Mouse (Mus musculus) effector memory CD4-positive, alpha-beta T cell, adult 7 months (primary cell): ENCODE data around the gene Olfr914. TPM values are rescaled to one million over a fixed set of nuclear protein-coding genes. Genes with fewer than 3 reads are reported as not detected.

Experiments used
- polyA plus RNA-seq: library from polyadenylated mRNA; unstranded; fragments of 100-300 nt; shearing (Covaris generic); gene quantifications from one replicate; pipeline ENCODE4 v1.2.1, GENCODE M21; 2017

Olfr914 gene
- polyA plus RNA-seq: not detected

DNA sequence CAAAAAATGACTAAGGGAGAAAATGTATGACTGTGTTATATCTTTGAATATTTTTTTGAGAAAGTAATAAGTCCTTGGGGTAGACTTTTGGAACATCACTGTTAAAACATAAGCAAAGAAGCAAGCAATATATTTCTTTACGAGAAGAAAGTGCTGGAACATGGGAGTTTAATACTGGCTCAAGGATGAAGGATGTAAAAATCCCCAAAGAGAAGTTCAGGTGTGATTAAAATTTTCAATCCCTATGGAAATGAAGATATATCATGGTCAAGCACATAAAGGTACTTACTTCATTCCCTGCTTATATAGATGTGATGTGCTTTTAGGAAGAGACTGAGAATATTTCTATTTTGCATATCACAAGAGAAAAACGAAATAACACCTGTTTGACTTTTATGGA lies at the start of gene Olfr914:
Gene Olfr914 (plus strand): TSS at position 301 of the 400 bp plus-strand sequence.

GRCm38 (mm10) chr9:38579878-38580277 lies 25.0 kb upstream of the Olfr914 start, which contains the start of gene Olfr912:
TSS of gene Olfr912 (plus strand) at chr9:38580178.

GRCm38 (mm10) chr9:38592459-38592858 lies 12.4 kb upstream of the Olfr914 start, which contains the start of gene Olfr913:
TSS of gene Olfr913 (plus strand) at chr9:38592759.

DNA sequence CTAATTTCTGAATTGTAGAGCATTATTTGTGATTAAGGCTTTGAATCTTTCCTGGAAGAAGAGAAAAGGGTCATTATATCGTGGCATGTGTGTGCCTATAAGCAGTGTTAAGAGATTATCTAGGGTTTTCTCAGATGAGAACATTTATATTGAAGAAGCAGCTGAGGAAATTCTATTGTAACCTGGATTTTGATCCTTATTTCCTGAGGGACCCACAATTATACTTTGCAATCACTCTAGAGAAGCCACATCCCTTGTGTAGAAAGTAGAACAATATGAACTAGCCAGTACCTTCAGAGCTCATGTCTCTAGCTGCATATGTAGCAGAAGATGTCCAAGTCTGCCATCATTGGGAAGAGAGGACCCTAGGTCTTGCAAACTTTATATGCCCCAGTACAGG lies 54.9 kb downstream of the Olfr914 start, which contains the start of gene Olfr916:
Gene Olfr916 (minus strand): TSS at position 101 of the 400 bp plus-strand sequence.

Other genes with a start within 250 kb of the Olfr914 start
- not detected for gene Olfr250, start 238.2 kb upstream of the Olfr914 start, polyA plus RNA-seq
- 0.17 TPM for gene Olfr251, start 228.0 kb upstream of the Olfr914 start, polyA plus RNA-seq
- gene Olfr147, start 203.4 kb upstream of the Olfr914 start, polyA plus RNA-seq: not detected
- not detected for gene Olfr901, start 175.6 kb upstream of the Olfr914 start, polyA plus RNA-seq
- gene Olfr902, start 157.4 kb upstream of the Olfr914 start, polyA plus RNA-seq: not detected
- gene Olfr904, start 142.0 kb upstream of the Olfr914 start, polyA plus RNA-seq: 0.12 TPM
- gene Olfr905, start 134.0 kb upstream of the Olfr914 start, polyA plus RNA-seq: 0.20 TPM
- not detected for gene Olfr906, start 118.0 kb upstream of the Olfr914 start, polyA plus RNA-seq
- gene Olfr907, start 109.3 kb upstream of the Olfr914 start, polyA plus RNA-seq: not detected
- not detected for gene Olfr911-ps1, start 83.5 kb upstream of the Olfr914 start, polyA plus RNA-seq
- not detected for gene Olfr910, start 67.3 kb upstream of the Olfr914 start, polyA plus RNA-seq
- 0.06 TPM for gene Olfr912, start 24.9 kb upstream of the Olfr914 start, polyA plus RNA-seq
- gene Olfr913, start 12.3 kb upstream of the Olfr914 start, polyA plus RNA-seq: not detected
- gene Olfr916, start 54.8 kb downstream of the Olfr914 start, polyA plus RNA-seq: 0.22 TPM
- gene Olfr917, start 60.7 kb downstream of the Olfr914 start, polyA plus RNA-seq: not detected
- gene Olfr918, start 69.5 kb downstream of the Olfr914 start, polyA plus RNA-seq: not detected
- not detected for gene Olfr919, start 98.6 kb downstream of the Olfr914 start, polyA plus RNA-seq
- gene Vwa5a, start 113.2 kb downstream of the Olfr914 start, polyA plus RNA-seq: 28.5 TPM
- not detected for gene Olfr920, start 147.2 kb downstream of the Olfr914 start, polyA plus RNA-seq
- not detected for gene Olfr921, start 168.0 kb downstream of the Olfr914 start, polyA plus RNA-seq
- not detected for gene Olfr922, start 209.5 kb downstream of the Olfr914 start, polyA plus RNA-seq
- not detected for gene Olfr923, start 221.4 kb downstream of the Olfr914 start, polyA plus RNA-seq
- not detected for gene Olfr924, start 239.3 kb downstream of the Olfr914 start, polyA plus RNA-seq
- not detected for gene Olfr26, start 250.0 kb downstream of the Olfr914 start, polyA plus RNA-seq